Mouse (Mus musculus) thymus, postnatal 4 days (tissue): ENCODE results near the gene Syngr3.
A peak's percentile ranks its signal among the peaks of the same experiment; 100 is the strongest.
"Not testable (repeated sequence)": the region's sequence is repeated elsewhere in the genome, so short reads cannot be mapped to it uniquely, and the experiment has no call there.

Experiments
- DNase-seq: peaks from one replicate; pipeline ENCODE4 v3.0.0; 2021

Gene Syngr3

GRCm38 (mm10) chr17:24689251-24690081, at the start of gene Syngr3:
TSS of gene Syngr3 (minus strand) at chr17:24689955.
- DNase-seq: peak; percentile 50

GRCm38 (mm10) chr17:24738238-24738637, 48.5 kb upstream of the Syngr3 start:
- no peak for DNase-seq

- DNase-seq: no peak
Measured at GRCm38 (mm10) chr17:24737135-24737810, 47.5 kb upstream of the Syngr3 start.

GRCm38 (mm10) chr17:24736330-24737051, 46.7 kb upstream of the Syngr3 start, which contains the start of gene Msrb1:
TSS of gene Msrb1 (plus strand) at chr17:24736642.
- DNase-seq: peak; percentile 94

- DNase-seq: no peak
Measured at GRCm38 (mm10) chr17:24735446-24735845, 45.7 kb upstream of the Syngr3 start.

- DNase-seq: no peak
Measured at GRCm38 (mm10) chr17:24734513-24734912, 44.8 kb upstream of the Syngr3 start.

GRCm38 (mm10) chr17:24733434-24734050, 43.8 kb upstream of the Syngr3 start:
- no peak for DNase-seq

- DNase-seq: no peak
Measured at GRCm38 (mm10) chr17:24732233-24732935, 42.6 kb upstream of the Syngr3 start.

- no peak for DNase-seq
Measured at GRCm38 (mm10) chr17:24730787-24731186, 41.0 kb upstream of the Syngr3 start.

GRCm38 (mm10) chr17:24729067-24729466, 39.3 kb upstream of the Syngr3 start:
- DNase-seq: no peak

- DNase-seq: no peak
Measured at GRCm38 (mm10) chr17:24728184-24728583, 38.4 kb upstream of the Syngr3 start.

- DNase-seq: no peak
Measured at GRCm38 (mm10) chr17:24727618-24728017, 37.9 kb upstream of the Syngr3 start, which contains the start of gene Rpl3l. TSS of gene Rpl3l (plus strand) at chr17:24727820.

- no peak for DNase-seq
Measured at GRCm38 (mm10) chr17:24725637-24726390, 36.1 kb upstream of the Syngr3 start.

- peak; percentile 99 for DNase-seq
Measured at GRCm38 (mm10) chr17:24724184-24724583, 34.4 kb upstream of the Syngr3 start, which contains the start of gene Ndufb10. TSS of gene Ndufb10 (minus strand) at chr17:24724478.

GRCm38 (mm10) chr17:24723881-24724180, 34.1 kb upstream of the Syngr3 start:
- no peak for DNase-seq

- DNase-seq: no peak
Measured at GRCm38 (mm10) chr17:24723122-24723880, 33.5 kb upstream of the Syngr3 start.

GRCm38 (mm10) chr17:24722220-24722924, 32.6 kb upstream of the Syngr3 start:
- DNase-seq: no peak

GRCm38 (mm10) chr17:24721383-24721955, 31.7 kb upstream of the Syngr3 start:
- not testable (repeated sequence) for DNase-seq

GRCm38 (mm10) chr17:24720616-24721015, 30.9 kb upstream of the Syngr3 start:
- not testable (repeated sequence) for DNase-seq
